Mouse (Mus musculus) thymus, postnatal 4 days (tissue): Measurements from ENCODE around the gene Klf8.

ENCODE experiments used
- DNase-seq: peaks from one replicate; pipeline ENCODE4 v3.0.0; 2021

Gene Klf8

GRCm38 (mm10) chrX:153440018-153440417, 202.8 kb downstream of the Klf8 start:
- DNase-seq: no peak
